Mouse (Mus musculus) intestine, postnatal 0 days (tissue): ENCODE measurements at regions not wholly inside any gene's neighbourhood (a gene's known extent, or its start where the extent isn't known, plus 50 kb on each side); places are given as distances from the start of the nearest gene placed in this dataset.

Experiments
- ATAC-seq: fragments of 200-750 bp; cut with Nextera tagmentation; 2 replicates; pipeline ENCODE4 v1.8.0; 2017; ENCODE audit warnings: mild to moderate bottlenecking, moderate TSS enrichment, moderate library complexity
- H3K27ac ChIP-seq: fragments of 300-500 bp; sonication (generic); 2 replicates; pipeline ENCODE4 v1.5.1; 2014; ENCODE audit warnings: mild to moderate bottlenecking, low read depth, low read length, moderate library complexity
- H3K27me3 ChIP-seq: fragments of 300-500 bp; sonication (generic); replicated peaks from 2 replicates; pipeline ENCODE4 v1.6.1; 2014; ENCODE audit warnings: low read length, mixed read lengths; ENCODE audit not compliant: control insufficient read depth, insufficient read depth
- H3K36me3 ChIP-seq: fragments of 300-500 bp; sonication (generic); 2 replicates; pipeline ENCODE4 v1.6.1; 2014; ENCODE audit warnings: mild to moderate bottlenecking, moderate library complexity; ENCODE audit not compliant: control insufficient read depth, insufficient read depth
- H3K4me1 ChIP-seq: fragments of 300-500 bp; sonication (generic); replicated peaks from 2 replicates; pipeline ENCODE4 v1.6.1; 2014; ENCODE audit warnings: antibody characterized with exemption, low read length, mixed read lengths; ENCODE audit not compliant: control insufficient read depth, insufficient read depth
- H3K4me2 ChIP-seq: fragments of 300-500 bp; sonication (generic); replicated peaks from 2 replicates; pipeline ENCODE4 v1.6.1; 2014; ENCODE audit warnings: low read depth, mild to moderate bottlenecking, moderate library complexity
- H3K4me3 ChIP-seq: fragments of 300-500 bp; sonication (generic); 2 replicates; pipeline ENCODE4 v1.5.1; 2014; ENCODE audit warnings: low read depth, low read length
- H3K9ac ChIP-seq: fragments of 300-500 bp; sonication (generic); 2 replicates; pipeline ENCODE4 v1.6.1; 2014; ENCODE audit warnings: mild to moderate bottlenecking, low read depth, low read length
- H3K9me3 ChIP-seq: fragments of 300-500 bp; sonication (generic); 2 replicates; pipeline ENCODE4 v1.6.1; 2016; ENCODE audit warnings: mixed run types; ENCODE audit not compliant: control insufficient read depth
- CTCF ChIP-seq: sonication (generic); IDR thresholded peaks from 2 replicates; pipeline ENCODE4 v1.5.1; 2016; ENCODE audit warnings: low read depth, mild to moderate bottlenecking, control low read depth, antibody characterized with exemption, moderate library complexity
- WGBS: fragments of 180-500 bp; shearing (Covaris S2); extraction: QIAGEN DNeasy Blood & Tissue Kit; methylation state at CpG from one replicate; pipeline ENCODE4 v1.1.7; 2014; 5-methylcytosine and 5-hydroxymethylcytosine counted together

GRCm38 (mm10) chr11:64800246-64801121 is 178.4 kb upstream of the Elac2 start:
- no peak for ATAC-seq
- no peaks in the 10 kb centered on the region for H3K27me3 ChIP-seq
- H3K4me2 ChIP-seq: no peak overlapping the region
- H3K27ac ChIP-seq: no peak overlapping the region
- TF ChIP-seq CTCF: no peak
- no peaks in the 10 kb centered on the region for H3K9me3 ChIP-seq
- 72% methylated on average over 21 of the region's 21 CpGs for WGBS
- no peak overlapping the region for H3K4me3 ChIP-seq
- no peak overlapping the region for H3K9ac ChIP-seq
- no peaks in the 10 kb centered on the region for H3K4me1 ChIP-seq
- H3K36me3 ChIP-seq: no peaks in the 10 kb centered on the region

GRCm38 (mm10) chr11:64801351-64801750 is 177.5 kb upstream of the Elac2 start:
- H3K9ac ChIP-seq: no peak overlapping the region
- H3K4me3 ChIP-seq: no peak overlapping the region
- no peak for ATAC-seq
- H3K27me3 ChIP-seq: no peaks in the 10 kb centered on the region
- H3K27ac ChIP-seq: no peak overlapping the region
- 34% methylated on average over 10 of the region's 10 CpGs for WGBS
- no peaks in the 10 kb centered on the region for H3K9me3 ChIP-seq
- no peaks in the 10 kb centered on the region for H3K36me3 ChIP-seq
- no peak overlapping the region for H3K4me2 ChIP-seq
- no peaks in the 10 kb centered on the region for H3K4me1 ChIP-seq
- TF ChIP-seq CTCF: no peak

GRCm38 (mm10) chr11:64805567-64805966 is 173.3 kb upstream of the Elac2 start:
- Histone ChIP-seq H3K36me3 (no peaks in the 10 kb centered on the region), H3K27me3 (no peaks in the 10 kb centered on the region), H3K9me3 (no peaks in the 10 kb centered on the region), H3K4me1 (no peaks in the 10 kb centered on the region), H3K4me3 (no peak overlapping the region), H3K9ac (no peak overlapping the region), H3K4me2 (no peak overlapping the region), H3K27ac (no peak overlapping the region)
- no peak for TF ChIP-seq CTCF
- no peak for ATAC-seq
- WGBS: 89% methylated on average over 3 of the region's 3 CpGs

GRCm38 (mm10) chr11:64812408-64812807 is 166.4 kb upstream of the Elac2 start:
- 65% methylated on average over 6 of the region's 6 CpGs for WGBS

GRCm38 (mm10) chr11:64829429-64829828 is 149.4 kb upstream of the Elac2 start:
- WGBS: 66% methylated on average over 5 of the region's 5 CpGs
- no peaks in the 10 kb centered on the region for H3K36me3 ChIP-seq
- no peak for ATAC-seq
- no peak for TF ChIP-seq CTCF
- H3K4me1 ChIP-seq: no peaks in the 10 kb centered on the region
- no peak overlapping the region for H3K4me3 ChIP-seq
- H3K4me2 ChIP-seq: no peak overlapping the region
- no peak overlapping the region for H3K27ac ChIP-seq
- no peaks in the 10 kb centered on the region for H3K9me3 ChIP-seq
- H3K9ac ChIP-seq: no peak overlapping the region
- H3K27me3 ChIP-seq: no peaks in the 10 kb centered on the region

More at GRCm38 (mm10) chr11:64812408-64812807, 166.4 kb upstream of the Elac2 start:
- no peak overlapping the region for H3K4me2 ChIP-seq
- no peaks in the 10 kb centered on the region for H3K27me3 ChIP-seq
- H3K9me3 ChIP-seq: no peaks in the 10 kb centered on the region
- no peak overlapping the region for H3K4me3 ChIP-seq
- H3K9ac ChIP-seq: no peak overlapping the region
- ATAC-seq: no peak
- H3K4me1 ChIP-seq: no peaks in the 10 kb centered on the region
- H3K27ac ChIP-seq: no peak overlapping the region
- no peaks in the 10 kb centered on the region for H3K36me3 ChIP-seq
- no peak for TF ChIP-seq CTCF

- H3K27ac ChIP-seq: no peak overlapping the region
- no peak overlapping the region for H3K4me2 ChIP-seq
- H3K27me3 ChIP-seq: no peaks in the 10 kb centered on the region
- no peaks in the 10 kb centered on the region for H3K4me1 ChIP-seq
- WGBS: 81% methylated on average over 5 of the region's 5 CpGs
- H3K4me3 ChIP-seq: no peak overlapping the region
- ATAC-seq: no peak
- TF ChIP-seq CTCF: no peak
- H3K9ac ChIP-seq: no peak overlapping the region
- no peaks in the 10 kb centered on the region for H3K36me3 ChIP-seq
- no peaks in the 10 kb centered on the region for H3K9me3 ChIP-seq
Measured at GRCm38 (mm10) chr11:64832453-64832852, 146.4 kb upstream of the Elac2 start.
